Mouse (Mus musculus): Measurements from ENCODE around the gene Zdhhc22. TPM values are rescaled to one million over a fixed set of nuclear protein-coding genes. Genes with fewer than 3 reads are reported as not detected.

The Zdhhc22 gene
- total and polyA plus RNA-seq, 3 experiments = not detected

GRCm38 (mm10) chr12:86930934-86931729 is 59.1 kb downstream of the Zdhhc22 start:
- Histone ChIP-seq H3K4me2 (ENCODE audit: insufficient read depth, low read depth, poor library complexity, severe bottlenecking) (no peak overlapping the region), H3K79me2 (replicated peaks; ENCODE audit: control insufficient read depth, extremely low read depth, insufficient read depth, poor library complexity, severe bottlenecking) (no peaks in the 10 kb centered on the region), H3K36me3 (replicated peaks in 1 of 2; ENCODE audit: control insufficient read depth in 1 of 2, insufficient read depth in 1 of 2, low read length in 1 of 2) (no peaks in the 10 kb centered on the region), H3K9me3 (replicated peaks; ENCODE audit: low read length) (peaks cover 18% of the 10 kb centered on the region), H3K27ac (ENCODE audit: insufficient read depth, low read depth) (no peak overlapping the region), H3K9ac (ENCODE audit: insufficient read depth, low read depth) (no peak overlapping the region), H3K4me1 (ENCODE audit: control insufficient read depth in 1 of 2, insufficient read depth in 2 of 2) (0 out of 4 replicates have a peak, but pooled peaks cover 0 to 3% of the 10 kb centered on the region in 2 experiments), H3K4me3 (replicated peaks in 1 of 3; ENCODE audit: low read depth in 2 of 3, low read length in 2 of 3, poor library complexity in 1 of 3) (no peak overlapping the region), H3K27me3 (replicated peaks) (no peaks in the 10 kb centered on the region)
- in situ Hi-C loops (cut with MboI; ENCODE audit: low pct_ligation_motif_present, low pct_unique_long_range_greater_than_20kb, low sequenced_read_pairs) (loop anchor here (10.0 kb wide), 1 partner anchor 156 kb away; no protein-coding TSS in a partner anchor), dilution Hi-C loops (cut with MboI; ENCODE audit: extremely low pct_ligation_motif_present, extremely low pct_unique_long_range_greater_than_20kb, low sequenced_read_pairs) (no loop called here)
- DNase-seq (ENCODE audit: extremely low read depth) = no peak
- no peak for TF ChIP-seq MAFK (IDR thresholded peaks at IDR 0.05; ENCODE audit: insufficient replicate concordance, low read length)
- TF ChIP-seq IRF4 (IDR thresholded peaks at IDR 0.05; ENCODE audit: low read depth, low read length) = no peak
- TF ChIP-seq ELF1 (IDR thresholded peaks at IDR 0.05; ENCODE audit: low read depth, low read length) = no peak
- no peak for TF ChIP-seq JUND (conservative IDR thresholded peaks at IDR 0.05; ENCODE audit: low read depth, low read length)
- TF ChIP-seq RCOR1 (conservative IDR thresholded peaks at IDR 0.05; ENCODE audit: low read depth, low read length) = no peak
- no peak for TF ChIP-seq MAZ (IDR thresholded peaks at IDR 0.05; ENCODE audit: low read depth, low read length)
- TF ChIP-seq NRF1 (IDR thresholded peaks at IDR 0.05; ENCODE audit: low read depth, low read length) = no peak

Other genes with a start within 250 kb of the Zdhhc22 start
- 19.6 and 21.4 TPM in 2 replicates for gene Irf2bpl, start 105.6 kb downstream of the Zdhhc22 start, total RNA-seq (2012; rRNA removed)
- gene Irf2bpl, start 105.6 kb downstream of the Zdhhc22 start, total RNA-seq (2014; rRNA removed) = 7.0 and 8.2 TPM in 2 replicates
- 10.2 and 12.1 TPM in 2 replicates for gene Irf2bpl, start 105.6 kb downstream of the Zdhhc22 start, polyA plus RNA-seq (2012; ENCODE audit: insufficient read length, low read depth)
- gene Cipc, start 43.4 kb downstream of the Zdhhc22 start, total RNA-seq (2012; rRNA removed) = 18.7 and 19.6 TPM in 2 replicates
- gene Cipc, start 43.4 kb downstream of the Zdhhc22 start, total RNA-seq (2014; rRNA removed) = 15.7 and 16.7 TPM in 2 replicates
- gene Cipc, start 43.4 kb downstream of the Zdhhc22 start, polyA plus RNA-seq (2012; ENCODE audit: insufficient read length, low read depth) = 17.5 and 20.5 TPM in 2 replicates
- gene Tmem63c, start 30.9 kb upstream of the Zdhhc22 start, total RNA-seq (2012; rRNA removed) = 0.04 and 0.08 TPM in 2 replicates
- 0.11 and 0.23 TPM in 2 replicates for gene Tmem63c, start 30.9 kb upstream of the Zdhhc22 start, total RNA-seq (2014; rRNA removed)
- gene Tmem63c, start 30.9 kb upstream of the Zdhhc22 start, polyA plus RNA-seq (2012; ENCODE audit: insufficient read length, low read depth) = 0.34 and 0.53 TPM in 2 replicates
- 0.08 TPM in 1 of 2 replicates, not detected in the other for gene Ngb, start 112.1 kb upstream of the Zdhhc22 start, total RNA-seq (2012; rRNA removed)
- 0.23 TPM in 1 of 2 replicates, not detected in the other for gene Ngb, start 112.1 kb upstream of the Zdhhc22 start, total RNA-seq (2014; rRNA removed)
- 0.15 TPM in 1 of 2 replicates, not detected in the other for gene Ngb, start 112.1 kb upstream of the Zdhhc22 start, polyA plus RNA-seq (2012; ENCODE audit: insufficient read length, low read depth)
- gene Gstz1, start 156.7 kb upstream of the Zdhhc22 start, total RNA-seq (2012; rRNA removed) = 16.7 and 22.3 TPM in 2 replicates
- 26.8 and 27.5 TPM in 2 replicates for gene Gstz1, start 156.7 kb upstream of the Zdhhc22 start, total RNA-seq (2014; rRNA removed)
- 19.7 and 20.5 TPM in 2 replicates for gene Gstz1, start 156.7 kb upstream of the Zdhhc22 start, polyA plus RNA-seq (2012; ENCODE audit: insufficient read length, low read depth)
- gene Pomt2, start 157.5 kb upstream of the Zdhhc22 start, total RNA-seq (2012; rRNA removed) = 12.4 and 12.8 TPM in 2 replicates
- gene Pomt2, start 157.5 kb upstream of the Zdhhc22 start, total RNA-seq (2014; rRNA removed) = 11.7 and 12.0 TPM in 2 replicates
- gene Pomt2, start 157.5 kb upstream of the Zdhhc22 start, polyA plus RNA-seq (2012; ENCODE audit: insufficient read length, low read depth) = 10.5 and 11.6 TPM in 2 replicates
- 0.97 and 1.1 TPM in 2 replicates for gene Samd15, start 209.3 kb upstream of the Zdhhc22 start, total RNA-seq (2012; rRNA removed)
- 0.28 and 1.8 TPM in 2 replicates for gene Samd15, start 209.3 kb upstream of the Zdhhc22 start, total RNA-seq (2014; rRNA removed)
- gene Samd15, start 209.3 kb upstream of the Zdhhc22 start, polyA plus RNA-seq (2012; ENCODE audit: insufficient read length, low read depth) = 2.8 and 3.9 TPM in 2 replicates
- 27.3 and 29.1 TPM in 2 replicates for gene Tmed8, start 210.0 kb upstream of the Zdhhc22 start, total RNA-seq (2012; rRNA removed)
- gene Tmed8, start 210.0 kb upstream of the Zdhhc22 start, total RNA-seq (2014; rRNA removed) = 27.9 and 29.3 TPM in 2 replicates
- 29.4 and 34.8 TPM in 2 replicates for gene Tmed8, start 210.0 kb upstream of the Zdhhc22 start, polyA plus RNA-seq (2012; ENCODE audit: insufficient read length, low read depth)
- gene Noxred1, start 248.3 kb upstream of the Zdhhc22 start, total RNA-seq (2012; rRNA removed) = 5.1 and 5.2 TPM in 2 replicates
- 6.9 and 8.0 TPM in 2 replicates for gene Noxred1, start 248.3 kb upstream of the Zdhhc22 start, total RNA-seq (2014; rRNA removed)
- gene Noxred1, start 248.3 kb upstream of the Zdhhc22 start, polyA plus RNA-seq (2012; ENCODE audit: insufficient read length, low read depth) = 10.0 and 10.4 TPM in 2 replicates